Mouse (Mus musculus): Measurements from ENCODE around the gene Grid1. TPM values are rescaled to one million over a fixed set of nuclear protein-coding genes. Genes with fewer than 3 reads are reported as not detected.
A peak's percentile ranks its signal among the peaks of the same experiment; 100 is the strongest.

Gene Grid1
- polyA plus RNA-seq, 1 experiment from 2014 or later, result 7.1 TPM

- no peaks in the 10 kb centered on the region for H3K27me3 ChIP-seq
- WGBS, result 52% methylated on average over 6 of the region's 6 CpGs
- H3K9me3 ChIP-seq, result no peaks in the 10 kb centered on the region
- H3K4me1 ChIP-seq (replicated peaks), result no peaks in the 10 kb centered on the region
- H3K36me3 ChIP-seq, result no peaks in the 10 kb centered on the region
- no peak overlapping the region for H3K9ac ChIP-seq
- no peak overlapping the region for H3K4me2 ChIP-seq
- no peak overlapping the region for H3K27ac ChIP-seq (replicated peaks)
- H3K4me3 ChIP-seq, result no peak overlapping the region
- ATAC-seq (ENCODE audit: low FRiP score, low read depth), result no peak
Measured at GRCm38 (mm10) chr14:35575285-35575684, 755.4 kb downstream of the Grid1 start.

GRCm38 (mm10) chr14:35625749-35626148, 805.8 kb downstream of the Grid1 start:
- ATAC-seq (ENCODE audit: low FRiP score, low read depth), result no peak
- Histone ChIP-seq H3K9ac (no peak overlapping the region), H3K4me3 (no peak overlapping the region), H3K27me3 (no peaks in the 10 kb centered on the region), H3K4me2 (no peak overlapping the region), H3K9me3 (0 out of 2 replicates have a peak, but pooled peaks cover 5% of the 10 kb centered on the region), H3K4me1 (replicated peaks) (no peaks in the 10 kb centered on the region), H3K27ac (replicated peaks) (no peak overlapping the region), H3K36me3 (no peaks in the 10 kb centered on the region)
- 93% methylated on average over 5 of the region's 5 CpGs for WGBS

MicroRNAs encoded within 50 kb of the gene (microRNA counts, 519-probe panel; counts per million panel counts)
- microRNA mmu-miR-346, result not detected

Small RNAs within 50 kb of the gene (microRNA-seq; reads per million reads assigned to microRNA genes)
- gene Mir346, result 203 reads per million, percentile 60 among the genes with 10 or more reads in this experiment

Other genes with a start within 250 kb of the Grid1 start
- 0.64 and 0.87 TPM in 2 replicates for gene Ldb3, start 231.4 kb upstream of the Grid1 start, polyA plus RNA-seq (2015; fragmentation: Nextera tagmentation; extraction: Ambion mirVana)
- gene Opn4, start 220.0 kb upstream of the Grid1 start, polyA plus RNA-seq (2015; fragmentation: Nextera tagmentation; extraction: Ambion mirVana), result not detected in 2 replicates
- gene Wapl, start 146.2 kb upstream of the Grid1 start, polyA plus RNA-seq (2015; fragmentation: Nextera tagmentation; extraction: Ambion mirVana), result 12.3 and 14.8 TPM in 2 replicates